Mouse (Mus musculus): ENCODE measurements around the gene Polr3b.

The Polr3b gene

GRCm38 (mm10) chr10:84760118-84761111, 138.3 kb downstream of the Polr3b start:
- no peak for DNase-seq (ENCODE audit: low read depth, low spot score)

DNA sequence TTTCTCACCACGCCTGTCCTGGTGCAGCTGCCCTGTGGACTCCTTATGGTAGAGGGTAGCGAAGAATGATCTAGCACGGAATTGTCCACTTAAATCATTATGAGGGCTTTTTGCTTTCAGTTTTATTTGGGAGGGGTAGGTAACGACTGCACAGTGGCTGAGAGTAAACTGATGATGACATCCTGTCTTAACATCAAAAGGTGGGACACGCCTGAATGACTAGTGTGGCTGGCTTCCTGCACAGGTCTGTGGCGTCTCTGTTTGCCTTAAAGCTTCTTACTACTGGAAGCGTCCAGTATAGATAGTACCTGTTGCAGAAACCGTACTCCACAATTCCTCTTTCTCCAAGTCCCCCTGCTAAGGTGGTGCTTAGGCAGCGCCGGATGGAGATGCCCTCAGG, 146.7 kb downstream of the Polr3b start:
- no peak for DNase-seq (ENCODE audit: low read depth, low spot score)

- no peak for DNase-seq (ENCODE audit: low read depth, low spot score)
These were observed 150.5 kb downstream of the Polr3b start for GRCm38 (mm10) chr10:84772380-84773130.

DNA sequence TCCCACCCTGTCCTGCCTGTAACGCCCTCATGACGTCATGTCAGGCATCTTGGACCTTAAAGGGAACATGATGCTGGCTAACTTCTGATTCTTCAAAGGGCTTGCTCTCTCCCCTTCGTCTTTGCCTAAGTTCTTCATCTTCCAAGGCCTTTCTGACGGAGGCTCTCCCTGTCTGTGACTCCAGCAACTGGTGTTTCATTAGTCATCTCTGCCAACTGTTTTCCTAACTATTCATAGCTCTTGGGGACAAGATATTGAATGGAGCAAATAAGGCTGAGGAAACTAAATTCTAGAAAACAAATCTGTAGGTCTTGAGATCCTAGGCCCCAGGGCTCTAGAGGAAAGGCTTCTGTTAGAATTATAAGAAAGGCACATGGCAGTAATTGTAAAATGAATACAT, 151.8 kb downstream of the Polr3b start:
- no peak for DNase-seq (ENCODE audit: low read depth, low spot score)

DNA sequence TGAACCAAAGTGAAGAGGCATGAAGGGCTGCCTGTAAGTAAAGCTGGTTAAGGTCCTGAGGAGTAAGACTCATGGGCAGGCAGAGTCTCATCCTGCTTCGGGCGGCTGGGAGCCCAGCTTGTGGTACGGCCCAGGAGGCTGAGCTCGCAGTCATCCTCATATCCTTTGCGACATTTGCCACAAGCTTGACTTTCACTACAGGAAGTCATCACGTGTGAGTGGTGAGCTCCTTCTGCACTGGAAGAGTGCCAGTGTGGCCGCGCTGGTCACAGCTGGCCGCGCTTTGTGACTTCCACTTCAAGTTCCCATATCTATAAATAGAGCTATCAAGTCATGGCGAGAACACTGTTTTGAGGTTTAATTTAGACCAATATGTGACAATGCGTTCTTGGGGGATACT, 152.5 kb downstream of the Polr3b start:
- no peak for DNase-seq (ENCODE audit: low read depth, low spot score)
